Mouse (Mus musculus) forebrain, postnatal 0 days (tissue): ENCODE results near the gene Ebf1. TPM values are rescaled to one million over a fixed set of nuclear protein-coding genes. Genes with fewer than 3 reads are reported as not detected.

ENCODE experiments used
- ATAC-seq: fragments of 200-750 bp; cut with Nextera tagmentation; 2 replicates; pipeline ENCODE4 v1.8.0; 2017; ENCODE audit warnings: mild to moderate bottlenecking, moderate library complexity
- DNase-seq: peaks from one replicate; pipeline ENCODE4 v3.0.0-alpha.2; 2015
- H3K27ac ChIP-seq: fragments of 300-500 bp; sonication (generic); 2 replicates; pipeline ENCODE4 v1.5.1; 2014; ENCODE audit warnings: low read depth, mild to moderate bottlenecking, antibody characterized with exemption, low read length, moderate library complexity, mixed read lengths
- H3K27me3 ChIP-seq: fragments of 300-500 bp; sonication (generic); 2 replicates; pipeline ENCODE4 v1.6.1; 2014; ENCODE audit warnings: mild to moderate bottlenecking, low read length, mixed read lengths; ENCODE audit not compliant: insufficient read depth
- H3K36me3 ChIP-seq: fragments of 300-500 bp; sonication (generic); 2 replicates; pipeline ENCODE4 v1.6.1; 2014; ENCODE audit warnings: mild to moderate bottlenecking, moderate library complexity; ENCODE audit not compliant: insufficient read depth
- H3K4me1 ChIP-seq: fragments of 300-500 bp; sonication (generic); 2 replicates; pipeline ENCODE4 v1.6.1; 2014; ENCODE audit warnings: antibody characterized with exemption; ENCODE audit not compliant: insufficient read depth
- H3K4me2 ChIP-seq: fragments of 300-500 bp; sonication (generic); 2 replicates; pipeline ENCODE4 v1.6.1; 2014; ENCODE audit warnings: low read depth, mild to moderate bottlenecking, moderate library complexity
- H3K4me3 ChIP-seq: fragments of 300-500 bp; sonication (generic); 2 replicates; pipeline ENCODE4 v1.5.1; 2014; ENCODE audit warnings: low read depth, low read length, mixed read lengths
- H3K9ac ChIP-seq: fragments of 300-500 bp; sonication (generic); 2 replicates; pipeline ENCODE4 v1.6.1; 2014; ENCODE audit warnings: mild to moderate bottlenecking
- H3K9me3 ChIP-seq: fragments of 300-500 bp; sonication (generic); 2 replicates; pipeline ENCODE4 v1.6.1; 2016; ENCODE audit warnings: low read length
- CTCF ChIP-seq: sonication (generic); IDR thresholded peaks from 2 replicates; pipeline ENCODE4 v1.5.1; 2016; ENCODE audit warnings: antibody characterized with exemption, control low read depth, low read depth
- WGBS: fragments of 180-500 bp; shearing (Covaris S2); extraction: QIAGEN DNeasy Blood & Tissue Kit; methylation state at CpG from one replicate; pipeline ENCODE4 v1.1.7; 2014; 5-methylcytosine and 5-hydroxymethylcytosine counted together
- polyA plus RNA-seq: library from polyadenylated mRNA; unstranded; fragments of >200 nt; fragmentation: Nextera tagmentation; extraction: Ambion mirVana; gene quantifications from 2 replicates; pipeline ENCODE4 v1.2.1, GENCODE M21; 2015
- total RNA-seq: library from RNA; depleted of rRNA; stranded (reverse); fragments of >200 nt; gene quantifications from 2 replicates; pipeline ENCODE4 v1.2.3, GENCODE M21; 2014

Gene Ebf1
- total and polyA plus RNA-seq, 2 experiments from 2014 or later = 12.9 to 20.6 TPM

DNA sequence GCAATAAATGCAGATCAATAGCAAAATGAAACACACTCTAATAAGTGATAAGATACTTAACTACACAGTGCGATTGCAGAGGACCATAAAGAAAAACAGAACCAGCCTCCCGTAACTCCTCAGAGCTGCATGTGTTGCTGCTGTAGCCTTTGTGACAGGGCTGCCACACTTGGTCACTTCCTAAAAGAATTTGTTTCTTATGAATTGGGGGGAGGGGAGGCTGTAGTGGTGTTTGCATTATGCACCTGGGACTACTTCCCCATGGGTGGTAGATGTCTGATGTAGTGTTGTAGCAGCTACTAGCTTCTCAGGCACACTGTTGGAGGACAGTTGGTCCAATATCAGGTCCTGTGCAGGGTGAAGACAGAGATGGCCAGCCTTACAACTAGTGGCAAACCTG, 284.6 kb downstream of the Ebf1 start:
- Histone ChIP-seq H3K36me3 (no peaks in the 10 kb centered on the region), H3K27me3 (no peaks in the 10 kb centered on the region), H3K9ac (no peak overlapping the region), H3K4me2 (no peak overlapping the region), H3K27ac (no peak overlapping the region), H3K9me3 (no peaks in the 10 kb centered on the region), H3K4me1 (peaks cover 9% of the 10 kb centered on the region; the same call in 1 of the 2 replicates), H3K4me3 (no peak overlapping the region)
- 83% methylated on average over 2 of the region's 2 CpGs for WGBS
- DNase-seq (no peak), ATAC-seq (no peak)
- TF ChIP-seq CTCF = no peak

DNA sequence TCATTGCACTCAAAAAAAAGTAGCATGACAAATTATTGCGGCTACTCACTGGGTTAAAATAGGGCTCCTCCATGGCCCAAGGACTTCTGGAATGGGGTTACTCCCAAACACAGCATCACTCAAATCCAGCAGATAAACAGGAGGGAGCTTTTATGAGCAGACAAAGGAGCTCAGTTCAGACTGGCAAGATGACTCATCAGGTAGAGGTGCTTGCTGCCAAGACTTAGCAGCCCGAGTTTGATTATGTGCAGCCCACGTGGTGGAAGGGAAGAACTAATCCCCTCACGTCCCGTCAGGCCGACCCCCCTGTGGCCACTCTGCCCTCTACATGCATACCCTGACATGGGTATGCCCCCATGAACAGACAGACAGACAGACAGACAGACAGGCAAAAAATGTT, 285.0 kb downstream of the Ebf1 start:
- no peak for DNase-seq
- no peak overlapping the region for H3K4me3 ChIP-seq
- no peak for TF ChIP-seq CTCF
- no peaks in the 10 kb centered on the region for H3K27me3 ChIP-seq
- H3K4me1 ChIP-seq = peaks cover 9% of the 10 kb centered on the region; the same call in 1 of the 2 replicates
- ATAC-seq = no peak
- no peaks in the 10 kb centered on the region for H3K36me3 ChIP-seq
- no peak overlapping the region for H3K27ac ChIP-seq
- 40% methylated on average over 6 of the region's 6 CpGs for WGBS
- no peak overlapping the region for H3K4me2 ChIP-seq
- no peak overlapping the region for H3K9ac ChIP-seq
- H3K9me3 ChIP-seq = no peaks in the 10 kb centered on the region

DNA sequence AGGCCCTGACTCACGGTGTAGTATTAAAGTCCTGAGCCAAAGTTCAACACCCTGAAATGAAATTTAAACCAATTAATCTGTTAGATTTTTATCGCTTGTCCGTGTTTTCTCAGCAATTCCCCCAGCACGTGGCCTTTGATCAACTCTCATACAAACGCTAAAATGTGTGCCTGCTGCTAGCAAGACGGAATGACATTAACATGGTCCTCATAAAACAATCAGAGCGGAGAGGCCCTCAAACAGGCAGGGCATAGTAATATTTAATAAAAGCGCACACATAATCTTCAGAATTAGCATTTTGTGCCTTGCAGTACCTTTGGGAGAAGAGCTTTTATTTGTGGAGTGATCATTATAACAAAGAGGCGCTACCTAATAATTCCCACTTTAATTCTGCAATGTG, 287.0 kb downstream of the Ebf1 start:
- H3K27ac ChIP-seq = no peak overlapping the region
- H3K27me3 ChIP-seq = no peaks in the 10 kb centered on the region
- H3K9ac ChIP-seq = no peak overlapping the region
- H3K4me2 ChIP-seq = no peak overlapping the region
- no peak overlapping the region for H3K4me3 ChIP-seq
- H3K9me3 ChIP-seq = no peaks in the 10 kb centered on the region
- H3K4me1 ChIP-seq = peaks cover 9% of the 10 kb centered on the region; the same call in 1 of the 2 replicates
- no peaks in the 10 kb centered on the region for H3K36me3 ChIP-seq
- ATAC-seq = no peak
- 21% methylated on average over 9 of the region's 9 CpGs for WGBS
- TF ChIP-seq CTCF = no peak
- DNase-seq = no peak

DNA sequence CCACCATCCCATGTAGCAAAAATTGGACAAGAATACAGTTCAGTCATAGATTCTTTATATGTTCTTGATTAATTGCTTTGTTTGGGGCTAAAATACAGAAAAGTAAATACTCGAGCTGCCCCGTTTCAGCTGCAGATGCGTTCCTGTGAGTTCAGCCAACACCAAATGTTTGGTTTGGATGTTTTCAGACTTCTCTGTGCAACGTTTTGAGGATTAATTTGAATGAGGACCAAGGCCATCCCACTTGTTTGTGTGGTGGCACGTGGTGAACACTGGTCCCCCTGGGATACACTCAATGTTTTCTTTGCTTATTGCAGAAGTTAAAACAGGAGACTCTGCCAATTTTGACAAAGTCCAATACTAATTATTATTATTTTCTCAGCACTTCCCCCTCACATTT, 289.3 kb downstream of the Ebf1 start:
- no peak overlapping the region for H3K9ac ChIP-seq
- no peak for DNase-seq
- WGBS = 48% methylated on average over 5 of the region's 5 CpGs
- H3K27me3 ChIP-seq = no peaks in the 10 kb centered on the region
- TF ChIP-seq CTCF = no peak
- no peaks in the 10 kb centered on the region for H3K4me1 ChIP-seq
- no peak overlapping the region for H3K27ac ChIP-seq
- no peaks in the 10 kb centered on the region for H3K9me3 ChIP-seq
- H3K4me2 ChIP-seq = no peak overlapping the region
- H3K4me3 ChIP-seq = no peak overlapping the region
- H3K36me3 ChIP-seq = no peaks in the 10 kb centered on the region
- no peak for ATAC-seq

DNA sequence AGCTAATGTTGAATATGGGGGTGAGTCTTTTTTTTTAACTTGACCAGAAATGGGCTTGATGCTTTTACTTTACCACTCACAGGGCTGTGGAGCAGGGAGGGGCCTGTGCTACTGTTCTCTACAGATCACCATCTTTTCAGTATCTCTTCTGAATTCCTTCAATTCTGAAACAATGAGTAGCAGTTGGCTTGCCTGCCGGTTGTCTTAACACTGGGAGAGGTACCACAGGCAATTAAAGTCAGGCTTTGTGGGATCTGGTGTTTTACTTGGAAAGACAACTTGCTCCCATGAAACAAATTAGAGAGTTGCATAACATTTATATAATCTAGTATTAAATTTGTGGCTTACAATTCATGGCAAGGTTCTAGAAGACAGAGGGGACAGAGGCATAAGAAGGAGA, 294.6 kb downstream of the Ebf1 start:
- no peak overlapping the region for H3K4me3 ChIP-seq
- DNase-seq (no peak), ATAC-seq (no peak)
- TF ChIP-seq CTCF = no peak
- H3K27ac ChIP-seq = no peak overlapping the region
- WGBS = 24% methylated on average over 1 of the region's 1 CpGs
- H3K9me3 ChIP-seq = no peaks in the 10 kb centered on the region
- no peaks in the 10 kb centered on the region for H3K36me3 ChIP-seq
- H3K4me1 ChIP-seq = no peaks in the 10 kb centered on the region
- H3K4me2 ChIP-seq = no peak overlapping the region
- no peaks in the 10 kb centered on the region for H3K27me3 ChIP-seq
- H3K9ac ChIP-seq = no peak overlapping the region

DNA sequence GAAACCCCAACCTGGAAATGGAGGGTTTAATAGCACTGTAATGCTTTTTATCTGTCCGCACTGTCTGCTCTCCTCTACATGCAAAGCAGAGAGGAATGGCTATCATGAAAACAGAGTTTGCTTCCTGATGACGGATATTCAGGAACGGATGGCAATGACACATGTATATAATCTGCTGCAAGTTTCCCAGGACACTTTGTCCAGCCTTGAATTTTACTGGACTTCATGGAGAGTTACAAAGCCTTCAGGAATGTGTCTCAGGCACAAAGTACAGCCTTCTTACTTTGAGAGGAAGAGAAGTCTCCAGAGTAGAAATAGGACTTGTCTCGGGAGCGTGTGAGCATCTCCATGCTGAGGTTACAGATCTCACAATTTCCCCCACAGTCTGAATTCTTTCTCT, 296.7 kb downstream of the Ebf1 start:
- no peaks in the 10 kb centered on the region for H3K4me1 ChIP-seq
- H3K27ac ChIP-seq = no peak overlapping the region
- H3K4me3 ChIP-seq = no peak overlapping the region
- H3K4me2 ChIP-seq = no peak overlapping the region
- DNase-seq = no peak
- H3K36me3 ChIP-seq = no peaks in the 10 kb centered on the region
- H3K9ac ChIP-seq = no peak overlapping the region
- no peaks in the 10 kb centered on the region for H3K27me3 ChIP-seq
- 88% methylated on average over 5 of the region's 5 CpGs for WGBS
- no peak for TF ChIP-seq CTCF
- no peaks in the 10 kb centered on the region for H3K9me3 ChIP-seq
- ATAC-seq = no peak

DNA sequence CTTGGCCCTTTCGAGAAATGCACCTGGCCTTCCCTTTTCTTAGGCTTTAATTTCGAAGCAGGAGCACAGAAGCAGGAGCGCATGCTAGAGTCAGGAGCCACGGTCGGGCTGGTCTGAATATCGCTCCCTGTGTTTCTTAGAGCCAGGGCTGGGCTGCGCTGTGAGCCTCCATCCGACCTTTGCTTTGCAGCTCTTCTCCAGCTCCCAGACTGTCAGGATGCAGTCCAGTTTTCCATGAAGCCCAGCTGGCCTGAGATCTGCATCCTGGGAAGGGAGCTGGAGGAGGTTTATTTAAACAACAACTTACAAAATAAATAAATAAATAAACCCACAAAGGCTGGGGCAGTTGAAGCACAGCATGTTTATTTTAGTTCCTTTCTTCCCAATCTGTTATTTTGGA, 299.9 kb downstream of the Ebf1 start:
- Histone ChIP-seq H3K36me3 (no peaks in the 10 kb centered on the region), H3K9ac (no peak overlapping the region), H3K4me3 (no peak overlapping the region), H3K27ac (no peak overlapping the region), H3K27me3 (no peaks in the 10 kb centered on the region), H3K9me3 (no peaks in the 10 kb centered on the region), H3K4me1 (no peaks in the 10 kb centered on the region), H3K4me2 (no peak overlapping the region)
- ATAC-seq (no peak), DNase-seq (no peak)
- 75% methylated on average over 8 of the region's 8 CpGs for WGBS
- TF ChIP-seq CTCF = no peak

DNA sequence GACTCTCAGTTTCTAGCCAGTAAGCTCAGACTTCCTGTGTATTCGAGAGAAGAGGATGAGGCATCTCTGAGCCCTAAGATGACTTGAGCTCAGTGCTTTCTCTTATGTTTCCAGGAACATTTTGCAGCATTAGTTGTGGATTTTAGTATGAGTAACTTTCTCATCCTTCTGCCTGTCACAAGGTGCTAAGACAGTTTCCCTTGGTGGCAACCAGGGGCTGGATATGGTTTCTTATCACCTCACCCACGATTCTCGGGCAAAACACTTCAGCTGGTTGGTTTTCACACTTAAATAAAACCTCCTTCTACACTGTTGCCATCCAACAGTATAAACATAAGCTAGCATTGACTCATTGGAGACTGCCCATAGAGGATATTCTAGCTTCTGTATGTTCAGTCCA, 306.0 kb downstream of the Ebf1 start:
- Histone ChIP-seq H3K9me3 (no peaks in the 10 kb centered on the region), H3K4me3 (no peak overlapping the region), H3K4me1 (no peaks in the 10 kb centered on the region), H3K9ac (no peak overlapping the region), H3K27ac (no peak overlapping the region), H3K36me3 (no peaks in the 10 kb centered on the region), H3K4me2 (no peak overlapping the region), H3K27me3 (0 out of 2 replicates have a peak, but pooled peaks cover 4% of the 10 kb centered on the region)
- WGBS = 87% methylated on average over 3 of the region's 3 CpGs
- DNase-seq (no peak), ATAC-seq (no peak)
- TF ChIP-seq CTCF = no peak
